11 mouse cellular contexts compared by ENCODE assay signal in genomic region chr14:21662465-21663142, GRCm38 (mm10). TPM values are rescaled to one million over a fixed set of nuclear protein-coding genes. Genes with fewer than 3 reads are reported as not detected.
DNase-seq lines count a peak whose midpoint lies in the region; ATAC-seq lines count a peak whose summit lies in the region.
"Had no signal": no experiment of that assay in that cellular context is flagged by ENCODE, and none has a peak within 500 bp of the region (broad histone marks: within the 10 kb centered on the region; RNA-seq: fewer than 3 reads in every experiment).

No protein-coding gene starts in this region.

- ATAC-seq in kidney, embryonic 16.5 days (ENCODE audit: low FRiP score, low TSS enrichment): no peak; the same call in 1 of the 2 replicates
- ATAC-seq in common myeloid progenitor, adult 5-6 weeks (replicated peaks; ENCODE audit: low read depth, poor library complexity, severe bottlenecking): peak; percentile 64
- peak; percentile 70 for ATAC-seq in liver, embryonic 12.5 days

- no peak overlapping the region for H3K4me2 ChIP-seq in kidney, embryonic 16.5 days (replicated peaks; ENCODE audit: low read depth, low read length)
- H3K4me2 ChIP-seq in liver, embryonic 12.5 days: peak overlapping the region; percentile 5; the same call in 1 of the 2 replicates
- H3K4me2 ChIP-seq: heart, embryonic 15.5 days; neural tube, embryonic 15.5 days had no signal

- no peak overlapping the region for H3K9ac ChIP-seq in kidney, embryonic 16.5 days (replicated peaks; ENCODE audit: low read length)
- H3K9ac ChIP-seq in liver, embryonic 12.5 days: no peak overlapping the region
- H3K9ac ChIP-seq: heart, embryonic 15.5 days; neural tube, embryonic 15.5 days had no signal

- H3K27ac ChIP-seq in kidney, embryonic 16.5 days (ENCODE audit: low read length): no peak overlapping the region
- H3K27ac ChIP-seq in liver, embryonic 12.5 days: no peak overlapping the region
- H3K27ac ChIP-seq: embryonic facial prominence, embryonic 10.5 days; heart, embryonic 15.5 days; neural tube, embryonic 15.5 days had no signal

- peaks cover 30% of the 10 kb centered on the region for H3K36me3 ChIP-seq in kidney, embryonic 16.5 days (ENCODE audit: insufficient read depth, low read length)
- peaks cover 34% of the 10 kb centered on the region for H3K36me3 ChIP-seq in liver, embryonic 12.5 days

- H3K4me1 ChIP-seq in kidney, embryonic 16.5 days (ENCODE audit: insufficient read depth, low read length): no peaks in the 10 kb centered on the region; the same call in 1 of the 2 replicates
- H3K4me1 ChIP-seq in liver, embryonic 12.5 days: peaks cover 16% of the 10 kb centered on the region

- H3K27me3 ChIP-seq in kidney, embryonic 16.5 days (ENCODE audit: insufficient read depth, low read length): no peaks in the 10 kb centered on the region
- no peaks in the 10 kb centered on the region for H3K27me3 ChIP-seq in liver, embryonic 12.5 days (replicated peaks)
- H3K27me3 ChIP-seq: heart, embryonic 15.5 days; neural tube, embryonic 15.5 days had no signal

- 81% methylated on average over 8 of the region's 8 CpGs for WGBS in kidney, embryonic 16.5 days
- WGBS in liver, embryonic 12.5 days (ENCODE audit: insufficient replicate concordance): 53% methylated on average over 8 of the region's 8 CpGs

- H3K9me3 ChIP-seq in kidney, embryonic 16.5 days (ENCODE audit: low read length): no peaks in the 10 kb centered on the region
- no peaks in the 10 kb centered on the region for H3K9me3 ChIP-seq in liver, embryonic 12.5 days (replicated peaks)
- H3K9me3 ChIP-seq: embryonic facial prominence, embryonic 10.5 days; heart, embryonic 15.5 days; neural tube, embryonic 15.5 days had no signal

- no peak overlapping the region for H3K4me3 ChIP-seq in kidney, embryonic 16.5 days (ENCODE audit: low read length)
- H3K4me3 ChIP-seq in liver, embryonic 12.5 days: no peak overlapping the region
- H3K4me3 ChIP-seq: embryonic facial prominence, embryonic 10.5 days; heart, embryonic 15.5 days; neural tube, embryonic 15.5 days had no signal

- DNase-seq in kidney, adult 18-20 months: peak; percentile 24
- peak; percentile 34 for DNase-seq in retina, postnatal 1 day
- no peak for DNase-seq in layer of hippocampus, adult 11-12 months (ENCODE audit: low spot score)
- DNase-seq in thymus, postnatal 25 days: no peak
- no peak for DNase-seq in left cerebral cortex, adult 8-10 months (ENCODE audit: low spot score in 2 of 2)

RNA-seq across cellular contexts. Expression of gene Dupd1, which starts 51.8 kb away (rescaled TPM):
- 0.22 TPM in 1 of 2 replicates, not detected in the other for polyA plus RNA-seq in kidney, embryonic 16.5 days (2015; fragmentation: Nextera tagmentation; extraction: Ambion mirVana)
- total RNA-seq in common myeloid progenitor, adult 5-6 weeks (2017): not detected in 2 replicates
- not detected in 2 replicates for polyA plus RNA-seq in liver, embryonic 12.5 days (2016; fragmentation: Nextera tagmentation; extraction: Ambion mirVana)
- total RNA-seq in left cerebral cortex, adult 8-10 months (2022): not detected
- polyA plus RNA-seq: embryonic facial prominence, embryonic 10.5 days had no signal

Comparison
In these comparisons a context has a peak if more than half of its experiments do, and no peak if none do; other contexts are left out.
1. DNase-seq: peak in kidney, adult 18-20 months (single experiment) and retina, postnatal 1 day (single experiment); none in layer of hippocampus, adult 11-12 months (single experiment), thymus, postnatal 25 days (single experiment) and left cerebral cortex, adult 8-10 months (0 of 2).